ENCODE assay signal across 9 mouse cellular contexts in genomic region chr2:167658712-167659111, GRCm38 (mm10). TPM values are rescaled to one million over a fixed set of nuclear protein-coding genes. Genes with fewer than 3 reads are reported as not detected.
DNase-seq lines count a peak whose midpoint lies in the region; ATAC-seq and TF ChIP-seq lines count a peak whose summit lies in the region.
"Had no signal": no experiment of that assay in that cellular context is flagged by ENCODE, and none has a peak within 500 bp of the region (broad histone marks: within the 10 kb centered on the region; RNA-seq: fewer than 3 reads in every experiment).

No protein-coding gene starts in this region.

- no peak overlapping the region for H3K9ac ChIP-seq in CH12.LX (ENCODE audit: insufficient read depth, low read depth)
- H3K9ac ChIP-seq in limb, embryonic 14.5 days (ENCODE audit: low read depth, low read length, severe bottlenecking), result no peak overlapping the region

- no peak for TF ChIP-seq EP300 in CH12.LX (IDR thresholded peaks at IDR 0.05; ENCODE audit: low read length)

- DNase-seq in kidney, adult 2 months, result no peak
- no peak for DNase-seq in kidney, adult 11 months
- no peak for DNase-seq in CH12.LX (ENCODE audit: extremely low read depth)
- DNase-seq in limb, embryonic 14.5 days (ENCODE audit: low spot score), result no peak
- no peak for DNase-seq in right cerebral cortex, postnatal 36 days (ENCODE audit: low spot score in 2 of 2)
- no peak for DNase-seq in frontal cortex, postnatal 10 days (ENCODE audit: low spot score in 2 of 2)
- DNase-seq: cerebellum, adult 2 months; thymus, postnatal 4 days had no signal

- dilution Hi-C loops in CH12.LX (cut with MboI; ENCODE audit: extremely low pct_ligation_motif_present, extremely low pct_unique_long_range_greater_than_20kb, low sequenced_read_pairs), result no loop called here

- peak overlapping the region; percentile 86 for H3K27ac ChIP-seq in kidney, adult 2 months (ENCODE audit: insufficient read depth, low read depth, low read length)
- 0 out of 2 replicates have a peak overlapping the region, but pooled peaks have one; percentile 49 for H3K27ac ChIP-seq in CH12.LX (ENCODE audit: insufficient read depth, low read depth)
- peak overlapping the region; percentile 99 for H3K27ac ChIP-seq in bone marrow macrophage, adult 2 months (ENCODE audit: insufficient read depth, low read depth, low read length)
- H3K27ac ChIP-seq in limb, embryonic 14.5 days (replicated peaks; ENCODE audit: low read depth, low read length), result no peak overlapping the region

- TF ChIP-seq CTCF in kidney, adult 2 months (conservative IDR thresholded peaks at IDR 0.05; ENCODE audit: insufficient read depth, insufficient read length, low read depth, low read length), result no peak
- TF ChIP-seq CTCF in CH12.LX (conservative IDR thresholded peaks at IDR 0.05 in 1 of 2, IDR thresholded peaks at IDR 0.05 in 1 of 2; ENCODE audit: low read depth in 2 of 2, low read length in 2 of 2), result no peak
- no peak for TF ChIP-seq CTCF in bone marrow macrophage, adult 2 months (IDR thresholded peaks at IDR 0.05; ENCODE audit: low read depth, low read length)

- H3K79me2 ChIP-seq in CH12.LX (replicated peaks; ENCODE audit: control insufficient read depth, extremely low read depth, insufficient read depth, poor library complexity, severe bottlenecking), result peaks cover 52% of the 10 kb centered on the region

- ATAC-seq in limb, embryonic 14.5 days (ENCODE audit: low FRiP score, low read depth), result no peak

- TF ChIP-seq RAD21 in CH12.LX (IDR thresholded peaks at IDR 0.05; ENCODE audit: low read depth, low read length), result no peak

- peaks cover 2% of the 10 kb centered on the region; the same call in 1 of the 2 replicates for H3K36me3 ChIP-seq in kidney, adult 2 months (ENCODE audit: control insufficient read depth, insufficient read depth, low read length)
- peaks cover 13 to 29% of the 10 kb centered on the region in 2 experiments for H3K36me3 ChIP-seq in CH12.LX (replicated peaks in 1 of 2; ENCODE audit: control insufficient read depth in 1 of 2, insufficient read depth in 1 of 2, low read length in 1 of 2)
- peaks cover 12% of the 10 kb centered on the region for H3K36me3 ChIP-seq in limb, embryonic 14.5 days (ENCODE audit: control insufficient read depth, insufficient read depth, low read length)

- H3K4me3 ChIP-seq in kidney, adult 2 months (ENCODE audit: insufficient read depth, low read depth, low read length), result peak overlapping the region; percentile 83
- H3K4me3 ChIP-seq in CH12.LX (replicated peaks in 1 of 3; ENCODE audit: low read depth in 2 of 3, low read length in 2 of 3, poor library complexity in 1 of 3), result no peak overlapping the region
- peak overlapping the region; percentile 79 for H3K4me3 ChIP-seq in bone marrow macrophage, adult 2 months (ENCODE audit: insufficient read depth, low read length)
- H3K4me3 ChIP-seq in limb, embryonic 14.5 days (replicated peaks; ENCODE audit: low read length), result no peak overlapping the region

- 36% methylated on average over 11 of the region's 11 CpGs for WGBS in kidney, adult 2 months
- WGBS in limb, embryonic 14.5 days, result 81% methylated on average over 11 of the region's 11 CpGs

- no peak overlapping the region for H3K4me2 ChIP-seq in CH12.LX (ENCODE audit: insufficient read depth, low read depth, poor library complexity, severe bottlenecking)
- 0 out of 2 replicates have a peak overlapping the region, but pooled peaks have one; percentile 97 for H3K4me2 ChIP-seq in limb, embryonic 14.5 days (replicated peaks; ENCODE audit: low read depth, low read length, severe bottlenecking)

- H3K27me3 ChIP-seq in kidney, adult 2 months (replicated peaks; ENCODE audit: control insufficient read depth, insufficient read depth, low read length), result no peaks in the 10 kb centered on the region
- H3K27me3 ChIP-seq in CH12.LX (replicated peaks), result peaks cover 14% of the 10 kb centered on the region
- no peaks in the 10 kb centered on the region for H3K27me3 ChIP-seq in limb, embryonic 14.5 days (ENCODE audit: control insufficient read depth, insufficient read depth, low read length)

- in situ Hi-C loops in CH12.LX (cut with MboI; ENCODE audit: low pct_ligation_motif_present, low pct_unique_long_range_greater_than_20kb, low sequenced_read_pairs), result no loop called here

- H3K4me1 ChIP-seq in kidney, adult 2 months (ENCODE audit: control insufficient read depth, insufficient read depth, low read length), result peaks cover 39% of the 10 kb centered on the region
- peaks cover 31 to 54% of the 10 kb centered on the region in 2 experiments for H3K4me1 ChIP-seq in CH12.LX (ENCODE audit: control insufficient read depth in 1 of 2, insufficient read depth in 2 of 2)
- H3K4me1 ChIP-seq in bone marrow macrophage, adult 2 months (ENCODE audit: control insufficient read depth, insufficient read depth, low read length), result peaks cover 46% of the 10 kb centered on the region
- H3K4me1 ChIP-seq in limb, embryonic 14.5 days (ENCODE audit: control insufficient read depth, insufficient read depth, low read length), result peaks cover 20% of the 10 kb centered on the region

- H3K9me3 ChIP-seq in CH12.LX (replicated peaks; ENCODE audit: low read length), result no peaks in the 10 kb centered on the region
- H3K9me3 ChIP-seq in limb, embryonic 14.5 days (ENCODE audit: control insufficient read depth, low read length), result no peaks in the 10 kb centered on the region

- TF ChIP-seq POLR2A in kidney, adult 2 months (IDR thresholded peaks at IDR 0.05; ENCODE audit: low read depth, low read length), result no peak
- TF ChIP-seq POLR2A in CH12.LX (IDR thresholded peaks at IDR 0.05; ENCODE audit: low read depth, low read length), result no peak
- TF ChIP-seq POLR2A in bone marrow macrophage, adult 2 months (IDR thresholded peaks at IDR 0.05; ENCODE audit: borderline replicate concordance, low read depth, low read length), result no peak
- no peak for TF ChIP-seq POLR2A in limb, embryonic 14.5 days (IDR thresholded peaks at IDR 0.05; ENCODE audit: borderline replicate concordance, extremely low read depth, insufficient read depth, insufficient read length)

TF ChIP-seq in CH12.LX, 34 proteins besides CTCF, POLR2A, EP300 and RAD21:
- no peak for TF ChIP-seq ZMIZ1 (IDR thresholded peaks at IDR 0.05; ENCODE audit: low read depth, low read length)
- TF ChIP-seq NELFE (IDR thresholded peaks at IDR 0.05; ENCODE audit: low read depth, low read length), result no peak
- TF ChIP-seq JUND (conservative IDR thresholded peaks at IDR 0.05; ENCODE audit: low read depth, low read length), result no peak
- no peak for TF ChIP-seq TBP (conservative IDR thresholded peaks at IDR 0.05; ENCODE audit: low read depth, low read length)
- TF ChIP-seq USF2 (conservative IDR thresholded peaks at IDR 0.05; ENCODE audit: low read depth, low read length), result no peak
TF ChIP-seq in CH12.LX: peak in this region for 0.

RNA-seq across cellular contexts. Expression of gene Gm20431, which starts 2.6 kb away (rescaled TPM):
- polyA plus RNA-seq in kidney, adult 2 months (2012; rRNA removed), result 30.7 and 31.8 TPM in 2 replicates
- total RNA-seq in CH12.LX (2012; rRNA removed) (10.3 and 15.0 TPM in 2 replicates), CH12.LX (2014; rRNA removed) (not detected in 2 replicates)
- polyA plus RNA-seq in CH12.LX (2012; ENCODE audit: insufficient read length, low read depth), result 2.4 TPM in 1 of 2 replicates, not detected in the other
- polyA plus RNA-seq in bone marrow macrophage, adult 2 months (2012; ENCODE audit: insufficient read depth, insufficient read length, missing spikeins), result 13.5 and 19.6 TPM in 2 replicates
- polyA plus RNA-seq in limb, embryonic 14.5 days (2012; rRNA removed), result 6.1 and 11.0 TPM in 2 replicates
- 7.5 and 16.3 TPM in 2 replicates for polyA plus RNA-seq in limb, embryonic 14.5 days (2014; fragmentation: Nextera tagmentation; extraction: Ambion mirVana)

RNA-seq across cellular contexts. Expression of gene Ube2v1, which starts 26.8 kb away (rescaled TPM):
- polyA plus RNA-seq in kidney, adult 2 months (2012; rRNA removed), result 108 and 114 TPM in 2 replicates
- total RNA-seq in CH12.LX (2012; rRNA removed) (126 TPM in 2 replicates), CH12.LX (2014; rRNA removed) (84.0 and 92.8 TPM in 2 replicates)
- polyA plus RNA-seq in CH12.LX (2012; ENCODE audit: insufficient read length, low read depth), result 157 and 184 TPM in 2 replicates
- polyA plus RNA-seq in bone marrow macrophage, adult 2 months (2012; ENCODE audit: insufficient read depth, insufficient read length, missing spikeins), result 132 and 166 TPM in 2 replicates
- 137 and 158 TPM in 2 replicates for polyA plus RNA-seq in limb, embryonic 14.5 days (2012; rRNA removed)
- polyA plus RNA-seq in limb, embryonic 14.5 days (2014; fragmentation: Nextera tagmentation; extraction: Ambion mirVana), result 269 and 270 TPM in 2 replicates

RNA-seq across cellular contexts. Expression of gene Cebpb, which starts 30.0 kb away (rescaled TPM):
- 45.3 and 70.3 TPM in 2 replicates for polyA plus RNA-seq in kidney, adult 2 months (2012; rRNA removed)
- total RNA-seq in CH12.LX (2012; rRNA removed), result 2.3 and 6.2 TPM in 2 replicates
- 0.19 TPM in 1 of 2 replicates, not detected in the other for total RNA-seq in CH12.LX (2014; rRNA removed)
- 0.24 TPM in 1 of 2 replicates, not detected in the other for polyA plus RNA-seq in CH12.LX (2012; ENCODE audit: insufficient read length, low read depth)
- polyA plus RNA-seq in bone marrow macrophage, adult 2 months (2012; ENCODE audit: insufficient read depth, insufficient read length, missing spikeins), result 109 and 122 TPM in 2 replicates
- polyA plus RNA-seq in limb, embryonic 14.5 days (2012; rRNA removed), result 29.7 and 36.0 TPM in 2 replicates
- polyA plus RNA-seq in limb, embryonic 14.5 days (2014; fragmentation: Nextera tagmentation; extraction: Ambion mirVana), result 20.6 and 27.4 TPM in 2 replicates

RNA-seq across cellular contexts. Expression of gene Tmem189, which starts 30.9 kb away (rescaled TPM):
- 288 and 414 TPM in 2 replicates for polyA plus RNA-seq in kidney, adult 2 months (2012; rRNA removed)
- 30.9 and 31.0 TPM in 2 replicates for total RNA-seq in CH12.LX (2012; rRNA removed)
- 25.1 and 27.9 TPM in 2 replicates for total RNA-seq in CH12.LX (2014; rRNA removed)
- polyA plus RNA-seq in CH12.LX (2012; ENCODE audit: insufficient read length, low read depth), result 29.4 and 29.5 TPM in 2 replicates
- polyA plus RNA-seq in bone marrow macrophage, adult 2 months (2012; ENCODE audit: insufficient read depth, insufficient read length, missing spikeins), result 129 and 138 TPM in 2 replicates
- 58.9 and 76.0 TPM in 2 replicates for polyA plus RNA-seq in limb, embryonic 14.5 days (2012; rRNA removed)
- polyA plus RNA-seq in limb, embryonic 14.5 days (2014; fragmentation: Nextera tagmentation; extraction: Ambion mirVana), result 37.2 and 39.3 TPM in 2 replicates

Comparison
In these comparisons a context has a peak if more than half of its experiments do, and no peak if none do; other contexts are left out.
1. H3K4me3 ChIP-seq: peak in kidney, adult 2 months (single experiment) and bone marrow macrophage, adult 2 months (single experiment); none in CH12.LX (0 of 3) and limb, embryonic 14.5 days (single experiment).
2. RNA of gene Cebpb, which starts 30.0 kb away (polyA plus RNA-seq): 109 to 122 TPM in bone marrow macrophage, adult 2 months, 45.3 to 70.3 TPM in kidney, adult 2 months and 20.6 to 36.0 TPM in limb, embryonic 14.5 days; 0.24 TPM in CH12.LX; every median in the first group is over 10 times any median in the second.